Mouse (Mus musculus) ES-E14 (cell line): ENCODE measurements around the gene Fsd1l.

Source experiments
- HCFC1 ChIP-seq: IDR thresholded peaks from 2 replicates; pipeline ENCODE4 v1.6.1; 2012; ENCODE audit warnings: low read length, inconsistent platforms, borderline replicate concordance; ENCODE audit not compliant: insufficient read depth
- MAFK ChIP-seq: IDR thresholded peaks from 2 replicates; pipeline ENCODE4 v1.6.1; 2014; ENCODE audit warnings: mild to moderate bottlenecking, low read depth, low read length, inconsistent platforms; ENCODE audit not compliant: insufficient read depth
- ZNF384 ChIP-seq: IDR thresholded peaks from 2 replicates; pipeline ENCODE4 v1.6.1; 2012; ENCODE audit warnings: low read depth, low read length, inconsistent platforms

- TF ChIP-seq HCFC1 (no peak), ZNF384 (no peak), MAFK (no peak)
Measured at GRCm38 (mm10) chr4:53710555-53711328, 79.5 kb downstream of the Fsd1l start.
